ENCODE assay signal across 13 mouse cellular contexts in genomic region chr8:77313003-77313402, GRCm38 (mm10).
A peak's percentile ranks its signal among the peaks of the same experiment; 100 is the strongest.
DNase-seq lines count a peak whose midpoint lies in the region; ATAC-seq lines count a peak whose summit lies in the region.
"Had no signal": no experiment of that assay in that cellular context is flagged by ENCODE, and none has a peak within 500 bp of the region (broad histone marks: within the 10 kb centered on the region; RNA-seq: fewer than 3 reads in every experiment).

No protein-coding gene starts in this region.

- DNase-seq in hindbrain, embryonic 14.5 days (ENCODE audit: low spot score): peak; percentile 52
- DNase-seq in hindbrain, embryonic 11.5 days (ENCODE audit: low spot score): no peak
- DNase-seq in lung, postnatal 25 days (ENCODE audit: low spot score): no peak
- peak; percentile 39 for DNase-seq in adipocyte (ENCODE audit: low spot score)
- no peak for DNase-seq in thymus, postnatal 10 days (ENCODE audit: low spot score in 2 of 2)
- DNase-seq: gastrocnemius, postnatal 10 days; heart, postnatal 4 days; right cerebral cortex, adult 18-20 months; thymus, postnatal 4 days had no signal

- H3K9me3 ChIP-seq in hindbrain, embryonic 14.5 days (ENCODE audit: control insufficient read depth, low read length): no peaks in the 10 kb centered on the region
- H3K9me3 ChIP-seq in hindbrain, embryonic 11.5 days (ENCODE audit: control insufficient read depth, low read length): no peaks in the 10 kb centered on the region
- no peaks in the 10 kb centered on the region for H3K9me3 ChIP-seq in lung, embryonic 16.5 days (ENCODE audit: control insufficient read depth, low read length)
- H3K9me3 ChIP-seq in intestine, embryonic 16.5 days (ENCODE audit: control insufficient read depth, low read length): no peaks in the 10 kb centered on the region
- H3K9me3 ChIP-seq: neural tube, embryonic 12.5 days had no signal

- no peak overlapping the region for H3K27ac ChIP-seq in hindbrain, embryonic 14.5 days
- H3K27ac ChIP-seq in hindbrain, embryonic 11.5 days (ENCODE audit: low read depth, low read length): no peak overlapping the region
- no peak overlapping the region for H3K27ac ChIP-seq in lung, embryonic 16.5 days (ENCODE audit: low read length)
- H3K27ac ChIP-seq in intestine, embryonic 16.5 days (ENCODE audit: low read length): 0 out of 2 replicates have a peak overlapping the region, but pooled peaks have one; percentile 1
- H3K27ac ChIP-seq: neural tube, embryonic 12.5 days had no signal

- no peaks in the 10 kb centered on the region for H3K36me3 ChIP-seq in hindbrain, embryonic 14.5 days (replicated peaks; ENCODE audit: control insufficient read depth, insufficient read depth)
- H3K36me3 ChIP-seq in hindbrain, embryonic 11.5 days (ENCODE audit: control insufficient read depth, insufficient read depth, low read length): no peaks in the 10 kb centered on the region
- H3K36me3 ChIP-seq in lung, embryonic 16.5 days (ENCODE audit: control insufficient read depth, insufficient read depth, low read length): no peaks in the 10 kb centered on the region
- H3K36me3 ChIP-seq in intestine, embryonic 16.5 days (ENCODE audit: control insufficient read depth, insufficient read depth, low read length): no peaks in the 10 kb centered on the region
- H3K36me3 ChIP-seq: neural tube, embryonic 12.5 days had no signal

- ATAC-seq in hindbrain, embryonic 14.5 days (ENCODE audit: low FRiP score): peak; percentile 60; the same call in 1 of the 2 replicates
- ATAC-seq in hindbrain, embryonic 11.5 days (ENCODE audit: low FRiP score): no peak
- ATAC-seq in lung, embryonic 16.5 days (ENCODE audit: low read depth): peak; percentile 78
- 0 out of 2 replicates have a peak, but pooled peaks have one; percentile 23 for ATAC-seq in intestine, embryonic 16.5 days

- no peak overlapping the region for H3K9ac ChIP-seq in hindbrain, embryonic 14.5 days
- no peak overlapping the region for H3K9ac ChIP-seq in hindbrain, embryonic 11.5 days (ENCODE audit: low read depth, low read length)
- no peak overlapping the region for H3K9ac ChIP-seq in lung, embryonic 16.5 days (ENCODE audit: low read length)
- H3K9ac ChIP-seq in intestine, embryonic 16.5 days (ENCODE audit: low read depth, low read length): no peak overlapping the region
- H3K9ac ChIP-seq: neural tube, embryonic 12.5 days had no signal

- H3K4me3 ChIP-seq in hindbrain, embryonic 14.5 days (replicated peaks; ENCODE audit: low read length): no peak overlapping the region
- no peak overlapping the region for H3K4me3 ChIP-seq in hindbrain, embryonic 11.5 days (ENCODE audit: low read depth, low read length)
- no peak overlapping the region for H3K4me3 ChIP-seq in lung, embryonic 16.5 days (ENCODE audit: low read length)
- H3K4me3 ChIP-seq in intestine, embryonic 16.5 days (ENCODE audit: low read length): no peak overlapping the region
- H3K4me3 ChIP-seq: erythroblast, embryonic 14.5 days; neural tube, embryonic 12.5 days had no signal

- H3K4me2 ChIP-seq in hindbrain, embryonic 14.5 days (replicated peaks): no peak overlapping the region
- H3K4me2 ChIP-seq in hindbrain, embryonic 11.5 days (replicated peaks; ENCODE audit: low read depth, low read length): no peak overlapping the region
- H3K4me2 ChIP-seq in lung, embryonic 16.5 days (ENCODE audit: low read depth, low read length): no peak overlapping the region
- no peak overlapping the region for H3K4me2 ChIP-seq in intestine, embryonic 16.5 days (ENCODE audit: low read depth, low read length)
- H3K4me2 ChIP-seq: neural tube, embryonic 12.5 days had no signal

- WGBS in hindbrain, embryonic 14.5 days: 76% methylated on average over 3 of the region's 3 CpGs
- WGBS in hindbrain, embryonic 11.5 days: 91% methylated on average over 3 of the region's 3 CpGs
- WGBS in lung, embryonic 16.5 days: 46% methylated on average over 3 of the region's 3 CpGs
- WGBS in intestine, embryonic 16.5 days: 46% methylated on average over 3 of the region's 3 CpGs

- no peaks in the 10 kb centered on the region for H3K27me3 ChIP-seq in hindbrain, embryonic 14.5 days (ENCODE audit: control insufficient read depth, insufficient read depth, low read length)
- no peaks in the 10 kb centered on the region for H3K27me3 ChIP-seq in hindbrain, embryonic 11.5 days (ENCODE audit: control insufficient read depth, insufficient read depth, low read length)
- H3K27me3 ChIP-seq in lung, embryonic 16.5 days (ENCODE audit: control insufficient read depth, insufficient read depth, low read depth, low read length): no peaks in the 10 kb centered on the region
- no peaks in the 10 kb centered on the region for H3K27me3 ChIP-seq in intestine, embryonic 16.5 days (replicated peaks; ENCODE audit: control insufficient read depth, insufficient read depth, low read length)
- H3K27me3 ChIP-seq: neural tube, embryonic 12.5 days had no signal

- no peaks in the 10 kb centered on the region for H3K4me1 ChIP-seq in hindbrain, embryonic 14.5 days (replicated peaks; ENCODE audit: control insufficient read depth, insufficient read depth, low read length)
- H3K4me1 ChIP-seq in hindbrain, embryonic 11.5 days (replicated peaks; ENCODE audit: control insufficient read depth, insufficient read depth, low read length): no peaks in the 10 kb centered on the region
- H3K4me1 ChIP-seq in lung, embryonic 16.5 days (replicated peaks; ENCODE audit: control insufficient read depth, insufficient read depth, low read length): 0 out of 2 replicates have a peak, but pooled peaks cover 2% of the 10 kb centered on the region
- H3K4me1 ChIP-seq in intestine, embryonic 16.5 days (ENCODE audit: control insufficient read depth, insufficient read depth, low read length): no peaks in the 10 kb centered on the region
- H3K4me1 ChIP-seq: neural tube, embryonic 12.5 days had no signal

Comparison
In these comparisons a context has a peak if more than half of its experiments do, and no peak if none do; other contexts are left out.
1. DNase-seq: peak in hindbrain, embryonic 14.5 days (single experiment) and adipocyte (single experiment); none in hindbrain, embryonic 11.5 days (single experiment), lung, postnatal 25 days (single experiment) and thymus, postnatal 10 days (0 of 2).